Mouse (Mus musculus) olfactory bulb, adult 2 months (tissue): ENCODE data around the gene Sec23b.

ENCODE experiments used
- CTCF ChIP-seq: fragments of 200-500 bp; IDR thresholded peaks from 2 replicates; pipeline ENCODE4 v1.5.1; 2012; ENCODE audit warnings: low read depth, mild to moderate bottlenecking, low read length, moderate library complexity; ENCODE audit not compliant: insufficient read depth
- POLR2A ChIP-seq: fragments of 200-500 bp; IDR thresholded peaks from 2 replicates; pipeline ENCODE4 v1.6.1; 2012; ENCODE audit warnings: mild to moderate bottlenecking, low read depth, low read length, moderate library complexity; ENCODE audit not compliant: insufficient read depth

GRCm38 (mm10) chr2:144545481-144545880 lies 10.5 kb upstream of the Sec23b start:
- no peak for TF ChIP-seq CTCF
- no peak for TF ChIP-seq POLR2A
